ENCODE assay signal across 25 mouse cellular contexts in genomic region chr15:42277247-42277646, GRCm38 (mm10).
"Had no signal": no experiment of that assay in that cellular context is flagged by ENCODE, and none has a peak within 500 bp of the region (broad histone marks: within the 10 kb centered on the region; RNA-seq: fewer than 3 reads in every experiment).

No protein-coding gene starts in this region.

- H3K9me3 ChIP-seq: embryonic facial prominence, embryonic 10.5 days; embryonic facial prominence, embryonic 12.5 days; embryonic facial prominence, embryonic 13.5 days; embryonic facial prominence, embryonic 15.5 days; forebrain, embryonic 10.5 days; forebrain, embryonic 12.5 days; forebrain, embryonic 13.5 days; forebrain, embryonic 15.5 days had no signal

- H3K27me3 ChIP-seq: embryonic facial prominence, embryonic 12.5 days; embryonic facial prominence, embryonic 13.5 days; embryonic facial prominence, embryonic 15.5 days; forebrain, embryonic 12.5 days; forebrain, embryonic 13.5 days; forebrain, embryonic 15.5 days had no signal

- H3K36me3 ChIP-seq: embryonic facial prominence, embryonic 10.5 days; embryonic facial prominence, embryonic 12.5 days; embryonic facial prominence, embryonic 13.5 days; embryonic facial prominence, embryonic 15.5 days; forebrain, embryonic 10.5 days; forebrain, embryonic 12.5 days; forebrain, embryonic 15.5 days had no signal

- H3K27ac ChIP-seq: embryonic facial prominence, embryonic 10.5 days; embryonic facial prominence, embryonic 12.5 days; embryonic facial prominence, embryonic 13.5 days; embryonic facial prominence, embryonic 15.5 days; forebrain, embryonic 10.5 days; forebrain, embryonic 12.5 days; forebrain, embryonic 13.5 days; forebrain, embryonic 15.5 days; gastrocnemius, adult 2 months; heart, adult 2 months had no signal

- DNase-seq: cerebellum, adult 9-10 months; cerebellum, adult 9-11 months; cerebellum, postnatal 10 days; cerebellum, postnatal 14 days; cerebellum, postnatal 25 days; cerebellum, postnatal 36 days; embryo, embryonic 11 days; forebrain, postnatal 0 days; gastrocnemius, adult 2 months; gastrocnemius, postnatal 10 days; gastrocnemius, postnatal 14 days; gastrocnemius, postnatal 25 days; gastrocnemius, postnatal 36 days; heart, adult 11 months; heart, adult 18-20 months; heart, adult 2 months had no signal

- H3K4me1 ChIP-seq: embryonic facial prominence, embryonic 10.5 days; embryonic facial prominence, embryonic 12.5 days; embryonic facial prominence, embryonic 13.5 days; embryonic facial prominence, embryonic 15.5 days; forebrain, embryonic 10.5 days; forebrain, embryonic 12.5 days; forebrain, embryonic 13.5 days; forebrain, embryonic 15.5 days had no signal

- H3K9ac ChIP-seq: embryonic facial prominence, embryonic 12.5 days; embryonic facial prominence, embryonic 13.5 days; embryonic facial prominence, embryonic 15.5 days; forebrain, embryonic 12.5 days; forebrain, embryonic 13.5 days; forebrain, embryonic 15.5 days; forebrain, postnatal 0 days had no signal

- H3K4me3 ChIP-seq: embryonic facial prominence, embryonic 10.5 days; embryonic facial prominence, embryonic 12.5 days; embryonic facial prominence, embryonic 13.5 days; embryonic facial prominence, embryonic 15.5 days; erythroblast, embryonic 14.5 days; forebrain, embryonic 10.5 days; forebrain, embryonic 12.5 days; forebrain, embryonic 13.5 days; forebrain, embryonic 15.5 days; gastrocnemius, adult 2 months; heart, adult 2 months had no signal
